Mouse (Mus musculus) adrenal gland, postnatal 36 days (tissue): ENCODE data around the gene Lhx1. TPM values are rescaled to one million over a fixed set of nuclear protein-coding genes. Genes with fewer than 3 reads are reported as not detected.

Source experiments
- DNase-seq, 2 experiments: peaks; one replicate each; pipeline ENCODE4 v3.0.0; 2021; ENCODE audit warnings: mixed read lengths in 1 of 2
- total RNA-seq, 2 experiments: library from RNA; stranded (reverse); gene quantifications; 2 replicates each; pipeline ENCODE4 v1.2.3; 2021

Gene Lhx1
- total RNA-seq, 2 experiments from 2014 or later: not detected

- DNase-seq: no peak
Observed at GRCm38 (mm10) chr11:84526451-84526850, 1.1 kb upstream of the Lhx1 start.

- no peak for DNase-seq
Observed at GRCm38 (mm10) chr11:84524511-84525270, 644 bp downstream of the Lhx1 start.

- DNase-seq: no peak
Observed at GRCm38 (mm10) chr11:84523841-84524510, 1.4 kb downstream of the Lhx1 start.

GRCm38 (mm10) chr11:84523321-84523831 lies 2.0 kb downstream of the Lhx1 start:
- DNase-seq: no peak

GRCm38 (mm10) chr11:84522577-84523320 lies 2.6 kb downstream of the Lhx1 start:
- peak; percentile 88 to 93 for DNase-seq

GRCm38 (mm10) chr11:84521751-84522299 lies 3.5 kb downstream of the Lhx1 start:
- DNase-seq: no peak

GRCm38 (mm10) chr11:84521071-84521390 lies 4.3 kb downstream of the Lhx1 start:
- DNase-seq: no peak

- DNase-seq: no peak
Observed at GRCm38 (mm10) chr11:84520269-84521070, 4.9 kb downstream of the Lhx1 start.

GRCm38 (mm10) chr11:84519576-84520268 lies 5.6 kb downstream of the Lhx1 start:
- DNase-seq: no peak

GRCm38 (mm10) chr11:84519036-84519435 lies 6.3 kb downstream of the Lhx1 start:
- no peak for DNase-seq

- no peak for DNase-seq
Observed at GRCm38 (mm10) chr11:84518261-84518660, 7.1 kb downstream of the Lhx1 start.

- DNase-seq: no peak
Observed at GRCm38 (mm10) chr11:84517431-84517830, 7.9 kb downstream of the Lhx1 start.

- DNase-seq: no peak
Observed at GRCm38 (mm10) chr11:84516501-84517240, 8.7 kb downstream of the Lhx1 start.

GRCm38 (mm10) chr11:84513171-84514116 lies 11.9 kb downstream of the Lhx1 start, which contains the start of gene Aatf:
TSS of gene Aatf (minus strand) at chr11:84513522.
- DNase-seq: peak; percentile 97 to 98

- no peak for DNase-seq
Observed at GRCm38 (mm10) chr11:84512031-84512430, 13.3 kb downstream of the Lhx1 start.

- DNase-seq: no peak
Observed at GRCm38 (mm10) chr11:84504296-84504695, 21.0 kb downstream of the Lhx1 start.

GRCm38 (mm10) chr11:84497944-84498343 lies 27.4 kb downstream of the Lhx1 start:
- no peak for DNase-seq

GRCm38 (mm10) chr11:84496901-84497300 lies 28.4 kb downstream of the Lhx1 start:
- no peak for DNase-seq

- DNase-seq: no peak
Observed at GRCm38 (mm10) chr11:84495774-84496173, 29.6 kb downstream of the Lhx1 start.
